Mouse (Mus musculus) midbrain, embryonic 11.5 days (tissue): ENCODE measurements around the gene Nsun6. TPM values are rescaled to one million over a fixed set of nuclear protein-coding genes. Genes with fewer than 3 reads are reported as not detected.

Experiments
- ATAC-seq: fragments of 200-750 bp; cut with Nextera tagmentation; 2 replicates; pipeline ENCODE4 v1.8.0; 2017; ENCODE audit warnings: moderate TSS enrichment, moderate library complexity; ENCODE audit not compliant: low FRiP score
- DNase-seq: peaks from one replicate; pipeline ENCODE4 v3.0.0; 2015; ENCODE audit warnings: low spot score; ENCODE audit errors: missing footprints
- H3K27ac ChIP-seq: fragments of 300-500 bp; sonication (generic); 2 replicates; pipeline ENCODE4 v1.5.1; 2014; ENCODE audit warnings: low read depth, low read length
- H3K27me3 ChIP-seq: fragments of 300-500 bp; sonication (generic); 2 replicates; pipeline ENCODE4 v1.6.1; 2014; ENCODE audit warnings: mild to moderate bottlenecking, low read length, moderate library complexity, mixed read lengths; ENCODE audit not compliant: control insufficient read depth, insufficient read depth
- H3K36me3 ChIP-seq: fragments of 300-500 bp; sonication (generic); 2 replicates; pipeline ENCODE4 v1.6.1; 2014; ENCODE audit warnings: mild to moderate bottlenecking, low read length, moderate library complexity, mixed read lengths; ENCODE audit not compliant: control insufficient read depth, insufficient read depth
- H3K4me1 ChIP-seq: fragments of 300-500 bp; sonication (generic); 2 replicates; pipeline ENCODE4 v1.6.1; 2014; ENCODE audit warnings: low read length; ENCODE audit not compliant: control insufficient read depth, insufficient read depth
- H3K4me2 ChIP-seq: fragments of 300-500 bp; sonication (generic); 2 replicates; pipeline ENCODE4 v1.6.1; 2014; ENCODE audit warnings: mild to moderate bottlenecking, moderate library complexity
- H3K4me3 ChIP-seq: fragments of 300-500 bp; sonication (generic); 2 replicates; pipeline ENCODE4 v1.5.1; 2014; ENCODE audit warnings: low read depth, low read length
- H3K9ac ChIP-seq: fragments of 300-500 bp; sonication (generic); 2 replicates; pipeline ENCODE4 v1.6.1; 2014; ENCODE audit warnings: low read length
- H3K9me3 ChIP-seq: fragments of 300-500 bp; sonication (generic); 2 replicates; pipeline ENCODE4 v1.6.1; 2016; ENCODE audit warnings: low read length; ENCODE audit not compliant: control insufficient read depth
- WGBS: fragments of 180-500 bp; shearing (Covaris S2); extraction: QIAGEN DNeasy Blood & Tissue Kit; methylation state at CpG from one replicate; pipeline ENCODE4 v1.1.7; 2014; 5-methylcytosine and 5-hydroxymethylcytosine counted together
- polyA plus RNA-seq: library from polyadenylated mRNA; unstranded; fragments of >200 nt; fragmentation: Nextera tagmentation; extraction: Ambion mirVana; gene quantifications from 2 replicates; pipeline ENCODE4 v1.2.1, GENCODE M21; 2014

Nsun6 gene
- polyA plus RNA-seq, 1 experiment from 2014 or later = 11.4 TPM

- DNase-seq (no peak), ATAC-seq (no peak)
- Histone ChIP-seq H3K4me1 (no peaks in the 10 kb centered on the region), H3K4me2 (no peak overlapping the region), H3K27me3 (no peaks in the 10 kb centered on the region), H3K9ac (no peak overlapping the region), H3K27ac (no peak overlapping the region), H3K4me3 (no peak overlapping the region), H3K36me3 (no peaks in the 10 kb centered on the region), H3K9me3 (no peaks in the 10 kb centered on the region)
- WGBS = 71% methylated on average over 1 of the region's 1 CpGs
Measured at GRCm38 (mm10) chr2:14960963-14961488, 93.8 kb downstream of the Nsun6 start.

DNA sequence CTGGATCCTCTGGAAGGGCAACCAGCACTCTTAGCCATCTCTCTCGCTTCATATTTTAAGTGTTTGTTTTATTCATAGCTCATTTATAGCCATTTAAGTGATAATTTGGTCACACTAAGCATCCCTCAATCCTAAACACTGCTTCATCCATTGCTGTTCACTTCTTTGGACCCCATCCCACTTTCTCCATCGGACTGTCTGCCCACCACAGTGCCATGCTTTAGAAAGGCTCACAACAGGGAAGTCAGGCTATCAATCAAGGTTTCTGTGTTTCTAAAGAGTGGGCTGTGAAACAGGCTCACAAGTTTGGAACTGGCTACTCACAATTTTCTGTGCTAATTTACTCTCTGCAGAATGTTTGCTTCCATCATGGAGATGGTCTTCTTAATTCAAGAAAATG, 101.8 kb downstream of the Nsun6 start:
- no peaks in the 10 kb centered on the region for H3K4me1 ChIP-seq
- WGBS = 79% methylated on average over 2 of the region's 2 CpGs

More for the DNA sequence above, 101.8 kb downstream of the Nsun6 start:
- Histone ChIP-seq H3K9me3 (no peaks in the 10 kb centered on the region), H3K4me2 (no peak overlapping the region), H3K9ac (no peak overlapping the region), H3K27me3 (no peaks in the 10 kb centered on the region), H3K36me3 (no peaks in the 10 kb centered on the region), H3K27ac (no peak overlapping the region), H3K4me3 (no peak overlapping the region)
- ATAC-seq (no peak), DNase-seq (no peak)

Other genes with a start within 250 kb of the Nsun6 start
- 61.7 and 67.2 TPM in 2 replicates for gene Arl5b, start 5.7 kb downstream of the Nsun6 start, polyA plus RNA-seq